Mouse (Mus musculus) cerebellum, adult 18-20 months (tissue): ENCODE data around the gene Vopp1.
A peak's percentile ranks its signal among the peaks of the same experiment; 100 is the strongest.

Experiments used
- DNase-seq, 2 experiments: peaks; one replicate each; pipeline ENCODE4 v3.0.0; 2021

Gene Vopp1

GRCm38 (mm10) chr6:57701686-57702085 lies 123.3 kb downstream of the Vopp1 start:
- DNase-seq = peak in 1 of 2 experiments; percentile 22

GRCm38 (mm10) chr6:57693116-57693515 lies 131.8 kb downstream of the Vopp1 start:
- DNase-seq = no peak

GRCm38 (mm10) chr6:57691467-57692261 lies 133.3 kb downstream of the Vopp1 start, which contains the start of gene Pyurf:
Gene Pyurf (minus strand): TSS chr6:57692078.
- peak; percentile 84 to 88 for DNase-seq

- DNase-seq = no peak
These were observed 140.8 kb downstream of the Vopp1 start for GRCm38 (mm10) chr6:57684156-57684555.
